Mouse (Mus musculus) thymus, postnatal 4 days (tissue): ENCODE data around the gene Dgke.

Experiments used
- DNase-seq: peaks from one replicate; pipeline ENCODE4 v3.0.0; 2021

The Dgke gene

DNA sequence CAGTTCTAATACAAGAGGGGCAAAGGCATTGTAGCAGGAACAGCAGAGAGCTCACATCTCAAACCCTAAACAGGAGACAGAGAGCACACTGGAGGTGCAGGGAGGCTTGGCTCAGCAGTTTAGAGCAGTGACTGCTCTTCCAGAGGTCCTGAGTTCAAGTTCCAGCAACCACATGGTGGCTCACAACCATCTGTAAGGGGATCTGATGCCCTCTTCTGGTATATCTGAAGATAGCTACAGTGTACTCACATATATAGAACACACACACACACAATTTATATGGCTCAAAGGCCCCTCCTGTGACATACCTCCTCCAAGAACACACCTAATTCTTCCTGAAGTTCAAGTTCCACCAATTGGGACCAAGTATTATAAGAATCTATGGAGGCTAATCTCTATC is 32.1 kb downstream of the Dgke start:
- no peak for DNase-seq

DNA sequence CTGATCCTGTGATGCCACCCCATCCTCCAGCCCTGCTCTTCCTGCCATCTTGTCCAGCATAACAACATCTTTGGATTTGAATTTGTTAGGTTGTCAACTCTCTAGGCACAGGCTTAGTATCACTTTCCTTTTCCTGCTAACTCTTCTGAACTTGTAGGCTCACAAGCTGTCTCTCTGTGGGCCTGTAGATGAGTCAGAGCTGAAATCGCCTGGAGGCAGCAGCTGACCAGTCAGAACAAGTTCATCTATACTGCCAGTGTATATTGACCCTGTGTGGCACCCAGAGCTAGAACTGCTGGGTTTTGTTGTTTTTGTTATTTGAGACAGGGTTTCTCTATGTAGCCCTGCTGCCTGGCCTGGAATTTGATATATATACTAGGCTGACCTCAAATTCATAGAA is 35.5 kb downstream of the Dgke start:
- DNase-seq: no peak

DNA sequence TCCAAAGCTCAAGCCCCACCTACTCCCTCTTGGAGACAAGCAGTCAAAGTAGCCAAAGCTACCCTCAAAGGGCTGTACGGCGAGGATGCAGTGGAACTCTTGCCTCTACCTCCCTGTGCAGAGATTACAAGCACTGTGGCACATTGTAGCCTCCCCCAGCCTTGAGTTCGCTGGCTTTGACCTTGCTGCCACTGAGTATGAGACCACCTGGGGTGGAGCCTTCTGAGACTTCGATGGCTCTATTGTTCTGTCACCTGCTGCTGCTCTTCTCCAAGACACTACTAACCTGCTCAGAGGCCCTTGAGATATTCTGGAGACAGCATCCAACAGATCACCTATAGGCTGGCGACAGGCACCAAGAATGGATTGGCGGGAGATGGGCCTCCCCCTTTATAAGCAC is 36.1 kb downstream of the Dgke start:
- DNase-seq: no peak

DNA sequence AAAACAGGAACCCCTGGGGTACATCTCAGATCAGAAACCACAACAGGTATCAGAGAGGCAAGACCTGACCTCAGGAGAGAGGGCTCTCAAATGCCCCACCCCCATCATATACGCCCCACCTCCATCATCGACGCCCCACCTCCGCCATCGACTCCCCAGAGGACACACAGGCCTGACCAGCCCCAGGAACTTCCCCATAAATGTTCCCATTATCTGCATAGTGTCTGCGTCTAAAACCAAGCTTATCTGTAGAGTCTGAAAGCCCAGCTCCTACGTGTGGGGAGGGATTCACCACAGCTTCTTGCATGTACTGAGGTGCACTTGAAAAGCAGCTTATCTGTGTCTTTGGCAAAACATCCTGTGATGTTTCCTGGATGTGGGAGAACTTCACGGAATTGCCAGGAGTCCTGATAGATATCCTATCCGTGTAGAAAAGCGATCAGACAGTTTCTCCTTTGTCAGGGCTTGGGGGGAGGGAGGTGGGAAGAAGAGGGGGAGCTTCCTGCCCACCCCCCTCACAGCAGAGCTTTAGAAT is 37.7 kb downstream of the Dgke start:
- DNase-seq: peak; percentile 35

DNA sequence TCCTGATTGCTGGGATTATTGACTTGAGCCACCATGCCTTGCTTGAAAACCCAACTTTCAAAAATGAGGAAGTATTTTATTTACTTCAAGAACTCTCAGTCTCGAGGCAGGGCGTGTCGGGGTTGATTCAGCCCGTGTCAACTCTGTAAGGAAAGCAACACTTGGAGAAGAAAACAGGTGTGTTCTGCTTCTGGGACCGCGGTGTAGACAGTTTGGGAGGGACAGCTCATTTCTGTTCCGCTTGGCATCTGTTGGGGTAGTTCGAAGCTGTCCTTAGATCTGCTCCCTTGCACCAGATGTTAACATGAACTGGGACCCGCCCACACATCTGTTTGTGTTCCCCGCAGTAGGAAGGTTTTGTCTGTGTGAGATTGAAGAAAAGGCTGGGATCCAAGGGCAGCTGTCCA is 38.7 kb downstream of the Dgke start:
- DNase-seq: peak; percentile 49

DNA sequence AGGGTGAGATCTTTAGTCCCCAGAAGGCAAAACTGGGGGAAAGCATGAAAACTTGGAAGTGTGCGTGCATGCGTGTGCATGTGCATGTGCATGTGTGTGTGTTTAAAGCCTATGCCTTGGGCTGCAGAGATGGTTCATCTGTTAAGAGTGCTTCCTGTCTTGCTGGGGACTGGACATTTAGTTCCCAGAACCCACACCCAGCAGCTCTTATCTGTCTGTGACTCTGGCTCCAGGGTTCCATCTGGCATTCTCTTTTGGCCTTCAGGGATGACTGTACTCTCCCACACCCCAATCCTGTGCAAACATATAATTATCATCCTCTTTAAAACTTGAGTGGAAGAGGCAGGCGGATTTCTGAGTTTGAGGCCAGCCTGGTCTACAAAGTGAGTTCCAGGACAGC is 40.5 kb downstream of the Dgke start:
- no peak for DNase-seq

DNA sequence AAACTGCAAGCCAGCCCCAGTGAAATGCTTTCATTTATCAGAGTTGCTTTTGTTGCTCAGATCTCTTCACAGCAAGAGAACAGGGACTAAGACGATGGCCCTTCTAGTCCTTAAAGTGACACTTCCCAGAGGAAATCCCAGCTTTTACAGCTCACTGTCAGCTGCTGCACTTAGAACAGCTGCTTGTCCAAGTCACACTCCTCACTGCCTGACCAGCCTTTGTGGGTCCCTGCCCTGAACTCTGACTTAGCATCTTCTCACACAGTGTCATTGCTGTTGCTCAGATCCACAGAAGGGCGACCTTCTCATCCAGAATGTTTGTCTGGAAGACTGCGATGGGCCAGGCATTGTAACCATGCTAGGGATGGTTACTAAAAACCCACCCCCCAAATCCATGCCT is 41.0 kb downstream of the Dgke start:
- no peak for DNase-seq

DNA sequence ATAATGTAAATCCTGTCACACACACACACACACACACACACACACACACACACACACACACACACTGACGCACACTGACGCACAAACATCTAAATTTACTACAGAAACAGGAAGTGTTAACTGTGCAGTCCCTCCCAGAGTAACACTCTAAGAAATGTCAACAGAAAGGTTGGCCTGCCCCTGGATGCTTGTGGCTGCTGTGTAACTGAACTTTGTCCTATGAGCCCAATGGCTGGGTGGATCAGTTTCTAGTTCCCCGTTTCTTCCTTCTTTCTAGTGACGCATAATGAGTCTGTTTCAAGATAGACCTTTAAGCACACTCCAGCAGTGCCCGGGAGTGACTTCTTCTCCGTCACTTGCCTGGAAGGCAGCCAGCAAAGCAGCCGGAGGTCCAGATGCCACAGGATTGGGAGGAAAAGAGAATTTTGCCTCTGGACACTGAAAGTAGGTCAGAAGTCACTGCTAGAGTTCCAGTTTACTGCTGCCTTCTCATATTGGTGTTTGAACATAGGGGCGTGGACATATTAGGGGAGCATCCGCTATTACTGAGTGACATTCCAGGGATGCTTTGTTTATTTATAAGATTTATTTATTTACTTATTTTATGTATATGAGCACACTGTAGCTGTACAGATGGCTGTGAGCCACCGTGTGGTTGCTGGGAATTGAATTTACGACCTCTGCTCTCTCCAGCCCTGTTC is 42.3 kb downstream of the Dgke start:
- DNase-seq: peak; percentile 64

DNA sequence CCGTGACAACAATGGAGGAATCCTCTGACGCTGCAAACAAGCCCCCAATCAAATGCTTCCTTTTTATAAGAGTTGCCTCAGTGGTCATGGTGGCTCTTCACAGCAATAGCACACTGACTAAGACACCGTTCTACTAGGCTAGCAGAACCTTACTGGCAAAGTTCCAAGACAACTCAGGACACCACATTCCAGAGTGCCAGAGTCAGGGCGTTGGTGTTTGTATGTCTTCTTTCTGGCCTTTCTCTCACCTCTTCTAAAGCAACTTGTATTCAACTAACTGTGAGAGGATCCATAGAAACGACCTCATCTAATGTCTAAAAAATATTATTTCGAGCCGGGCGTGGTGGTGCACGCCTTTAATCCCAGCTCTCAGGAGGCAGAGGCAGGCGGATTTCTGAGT is 43.2 kb downstream of the Dgke start:
- DNase-seq: no peak

DNA sequence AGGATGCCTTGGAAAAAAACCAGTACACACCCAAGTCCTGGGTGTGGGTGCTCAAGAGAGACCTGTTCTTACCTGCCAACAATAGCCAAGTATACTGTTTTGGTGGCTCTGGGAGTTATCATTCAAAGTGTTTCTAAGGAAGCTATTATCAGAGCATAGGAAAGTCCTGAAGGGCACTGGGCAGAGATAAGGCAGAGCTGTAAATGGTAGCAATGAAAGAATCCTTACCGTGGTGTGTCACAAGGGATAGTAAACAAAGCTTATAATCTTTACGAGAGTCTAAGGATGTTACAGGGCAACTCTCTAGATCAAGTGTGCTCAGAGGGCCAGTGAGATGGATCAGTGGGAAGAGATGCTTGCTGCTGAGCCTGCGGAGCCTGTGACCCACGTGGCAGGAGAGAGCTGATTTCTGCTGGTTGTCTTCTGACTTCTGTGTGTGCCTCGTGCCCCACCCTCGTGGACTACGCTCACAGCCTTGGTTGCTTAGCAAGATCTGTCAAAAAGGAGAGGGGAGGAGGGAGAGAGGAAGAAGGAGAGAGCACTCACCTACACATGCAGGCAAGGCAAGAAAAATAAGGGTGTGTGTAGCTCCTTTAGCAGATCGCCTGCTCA is 44.4 kb downstream of the Dgke start:
- no peak for DNase-seq

DNA sequence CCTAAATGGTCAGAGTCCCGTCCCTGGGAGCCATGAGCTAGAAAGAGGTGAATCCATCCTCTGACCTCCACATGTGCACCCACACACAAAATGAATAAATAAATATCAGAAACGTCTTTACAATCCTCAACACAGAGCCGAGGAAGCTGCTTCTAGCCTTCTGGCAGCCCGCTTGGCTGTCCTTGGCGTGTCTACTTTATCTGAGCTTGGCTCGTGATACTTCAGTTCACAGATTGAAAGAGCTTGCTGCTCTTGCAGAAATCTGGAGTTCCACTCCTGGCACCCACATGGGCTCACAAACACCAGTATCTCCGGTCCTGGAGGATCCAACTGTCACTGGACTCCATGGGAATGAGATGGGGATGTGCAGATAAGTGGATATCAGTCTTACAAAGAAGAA is 45.0 kb downstream of the Dgke start:
- DNase-seq: no peak

DNA sequence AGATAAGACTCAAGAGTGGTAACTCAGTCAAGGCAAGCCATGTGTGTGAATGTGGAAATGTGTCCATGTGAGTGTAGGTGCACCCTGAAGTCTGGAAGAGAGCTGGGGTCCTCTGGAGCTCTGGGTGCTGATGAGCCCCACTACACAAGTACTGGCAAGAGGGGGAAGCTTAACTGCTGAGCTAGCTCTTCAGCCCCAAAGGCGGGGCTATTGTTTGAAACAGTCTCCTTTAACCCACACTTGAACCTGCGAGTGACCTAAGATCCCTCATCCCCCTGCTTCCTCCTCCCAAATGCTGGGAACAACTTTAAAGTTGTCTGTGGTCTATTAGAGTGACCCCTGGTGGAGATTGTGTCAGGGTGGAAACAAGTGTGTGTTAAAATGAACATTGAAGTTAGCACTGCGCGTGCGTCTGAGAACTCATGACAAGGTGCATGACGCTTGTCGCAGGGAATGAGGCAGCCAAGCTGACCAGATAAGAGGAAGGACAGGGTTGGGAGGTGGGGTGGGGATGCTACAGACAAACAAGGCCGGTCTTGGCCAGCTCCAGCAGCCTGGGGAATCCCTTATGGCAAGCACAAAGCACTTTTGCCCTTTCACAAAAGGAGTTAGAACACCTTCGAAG is 45.9 kb downstream of the Dgke start:
- DNase-seq: no peak

DNA sequence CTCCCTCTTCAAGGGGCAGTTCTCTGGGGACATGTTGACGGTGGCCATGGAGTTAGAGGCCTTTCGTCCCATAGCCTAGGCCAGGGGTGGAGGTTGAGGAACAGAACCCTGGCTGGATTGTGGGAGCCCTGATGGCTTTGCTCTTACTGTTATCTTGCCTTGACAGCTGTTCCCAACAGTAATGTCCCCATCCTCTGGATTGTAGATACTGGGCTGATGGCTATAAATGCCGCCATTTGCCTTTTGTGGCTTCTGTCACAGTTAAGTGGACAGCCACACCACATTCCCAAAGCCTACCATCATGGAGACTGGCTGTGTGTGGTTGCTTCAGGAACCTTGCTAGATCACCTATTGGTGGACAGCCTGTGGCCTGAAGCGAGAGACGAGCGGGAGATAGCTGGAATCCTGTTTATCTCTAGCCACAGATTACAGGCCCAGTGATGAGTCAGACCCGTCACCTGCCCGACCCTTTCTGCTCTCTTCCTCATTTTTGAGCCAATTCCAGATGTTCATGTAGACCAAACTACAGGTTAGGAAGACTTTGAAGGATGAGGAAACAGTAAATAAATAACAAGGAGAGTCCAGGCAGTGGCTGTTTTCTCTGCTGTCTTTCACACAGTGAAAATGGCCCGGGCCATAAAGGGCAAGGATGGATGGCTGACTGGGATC is 49.0 kb downstream of the Dgke start:
- DNase-seq: no peak

DNA sequence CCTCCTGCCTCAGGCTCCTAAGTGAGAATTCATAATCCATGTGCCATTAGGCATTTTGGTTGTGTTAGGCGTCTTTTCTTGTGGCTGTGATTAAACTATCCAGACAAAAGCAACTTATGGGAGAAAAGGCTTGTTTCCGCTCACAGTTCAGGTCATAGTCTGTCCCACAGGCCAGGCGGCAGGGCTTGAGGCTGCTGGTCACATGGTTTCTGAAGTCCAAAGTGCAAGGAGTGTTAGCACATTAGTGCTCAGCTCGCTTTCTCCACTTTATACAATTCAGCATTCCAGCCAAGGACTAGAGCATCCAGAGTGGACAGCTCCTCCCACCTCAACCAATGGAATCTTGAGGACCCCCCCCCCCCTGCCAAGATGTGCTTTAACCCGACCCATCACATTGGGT is 54.4 kb downstream of the Dgke start:
- DNase-seq: no peak

DNA sequence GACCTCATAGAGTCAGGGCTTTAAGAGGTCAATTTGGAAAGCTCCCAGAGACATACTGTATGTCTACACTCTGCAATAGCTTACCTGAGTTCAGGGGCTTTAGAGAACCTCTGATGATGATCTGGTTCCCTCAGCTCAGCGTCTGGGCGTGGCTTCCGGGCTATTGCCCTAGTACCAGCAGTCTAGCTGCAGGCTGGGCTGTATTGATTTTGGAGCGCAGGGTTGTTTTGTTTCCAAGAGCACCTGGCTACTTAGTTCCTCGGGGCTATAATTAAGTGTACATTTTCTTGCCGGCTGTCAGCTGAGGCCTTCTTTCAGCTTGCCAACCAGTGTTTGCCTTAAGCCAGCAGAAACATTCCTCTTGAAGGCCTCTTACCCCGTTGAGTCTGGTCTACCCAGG is 57.2 kb downstream of the Dgke start:
- no peak for DNase-seq

DNA sequence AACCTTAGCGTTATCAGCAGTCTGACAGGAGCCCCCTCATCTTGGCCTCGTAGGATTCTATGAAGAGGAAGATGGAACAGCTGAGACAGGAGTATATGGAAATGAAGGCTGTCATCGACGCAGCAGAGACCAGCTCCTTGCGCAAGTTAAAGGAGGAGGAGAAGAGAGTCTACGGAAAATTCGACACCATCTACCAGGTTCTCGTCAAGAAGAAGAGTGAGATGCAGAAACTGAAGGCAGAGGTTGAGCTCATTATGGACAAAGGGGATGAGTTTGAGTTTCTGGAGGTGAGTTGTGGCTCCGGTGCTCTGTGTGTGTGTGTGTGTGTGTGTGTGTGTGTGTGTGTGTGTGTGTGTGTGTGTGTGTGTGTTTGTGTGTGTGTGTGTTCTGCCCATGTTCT is 57.6 kb downstream of the Dgke start:
- no peak for DNase-seq

DNA sequence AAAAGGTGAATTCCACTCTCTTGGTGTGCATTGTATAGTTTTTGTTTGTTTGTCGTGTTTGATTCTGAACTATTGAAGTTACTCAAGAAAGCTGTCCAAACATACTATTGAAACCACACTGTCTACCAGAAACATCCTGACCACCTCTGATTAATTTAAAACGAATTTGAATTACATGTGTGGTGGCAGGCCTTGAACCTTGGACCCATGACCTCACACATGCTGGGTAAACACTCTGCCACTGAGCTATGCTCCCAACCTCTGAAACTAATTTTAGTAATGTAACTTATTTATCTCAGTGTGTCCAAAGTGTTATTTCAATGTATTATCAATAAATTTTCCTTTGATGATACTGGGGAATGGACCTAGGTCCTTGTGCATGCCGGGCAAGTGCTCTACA is 59.1 kb downstream of the Dgke start:
- no peak for DNase-seq

DNA sequence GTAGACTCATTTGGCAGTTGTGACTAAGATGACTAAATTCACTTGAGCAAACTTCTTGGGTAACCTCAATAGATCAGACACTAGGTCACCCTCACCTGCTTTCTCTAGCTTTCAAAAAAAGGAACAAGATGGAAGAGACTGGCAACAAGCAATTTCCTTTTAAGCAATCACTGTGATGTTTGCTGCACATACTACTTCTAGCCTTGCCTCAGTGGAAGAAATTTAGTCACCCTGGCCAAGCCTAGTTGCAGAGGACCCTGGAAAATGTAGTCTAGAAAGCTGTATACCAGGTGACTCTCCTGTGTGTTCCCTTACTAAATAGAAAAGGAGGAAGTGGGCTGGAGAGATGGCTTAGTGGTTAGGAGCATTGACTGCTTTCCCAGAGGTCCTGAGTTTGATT is 60.2 kb downstream of the Dgke start:
- DNase-seq: no peak

DNA sequence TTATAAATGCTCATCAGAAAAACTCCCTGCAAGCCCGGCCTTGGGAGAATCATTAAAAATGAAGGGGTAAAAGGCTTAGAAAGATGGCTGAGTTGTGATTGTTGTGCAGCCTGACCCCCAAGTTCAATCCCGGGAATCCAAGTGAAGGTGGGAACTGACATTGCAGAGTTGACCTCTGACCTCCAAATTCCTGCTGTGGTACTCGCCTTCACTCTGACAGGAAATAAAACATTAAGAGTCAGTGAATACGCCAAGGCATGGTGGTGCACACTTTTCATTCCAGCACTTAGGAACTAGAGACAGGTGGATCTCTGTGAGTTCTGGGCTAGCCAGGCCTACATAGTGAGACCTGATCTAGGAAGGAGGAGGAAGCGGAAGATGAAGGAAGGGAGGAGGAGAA is 61.2 kb downstream of the Dgke start:
- DNase-seq: no peak

DNA sequence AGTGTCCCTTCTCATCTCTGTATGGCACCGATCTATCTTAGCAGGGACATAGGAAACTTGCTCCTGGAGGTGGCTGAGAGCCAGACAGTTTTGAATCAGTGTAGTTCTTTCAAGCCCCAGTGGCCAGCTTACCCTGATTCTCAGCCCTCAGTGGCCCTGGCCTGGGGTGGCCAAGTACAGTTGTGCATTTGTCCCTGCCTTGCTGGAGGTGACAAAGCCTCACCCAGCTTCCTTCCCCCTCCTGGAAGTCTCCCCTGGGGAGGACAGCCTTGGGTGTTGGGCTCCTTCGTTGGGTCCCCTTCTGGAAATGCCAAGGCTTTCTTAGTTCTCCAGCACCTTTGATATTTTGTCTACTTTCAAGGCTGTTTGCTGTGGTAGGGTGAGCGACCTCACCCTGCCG is 62.9 kb downstream of the Dgke start:
- no peak for DNase-seq

DNA sequence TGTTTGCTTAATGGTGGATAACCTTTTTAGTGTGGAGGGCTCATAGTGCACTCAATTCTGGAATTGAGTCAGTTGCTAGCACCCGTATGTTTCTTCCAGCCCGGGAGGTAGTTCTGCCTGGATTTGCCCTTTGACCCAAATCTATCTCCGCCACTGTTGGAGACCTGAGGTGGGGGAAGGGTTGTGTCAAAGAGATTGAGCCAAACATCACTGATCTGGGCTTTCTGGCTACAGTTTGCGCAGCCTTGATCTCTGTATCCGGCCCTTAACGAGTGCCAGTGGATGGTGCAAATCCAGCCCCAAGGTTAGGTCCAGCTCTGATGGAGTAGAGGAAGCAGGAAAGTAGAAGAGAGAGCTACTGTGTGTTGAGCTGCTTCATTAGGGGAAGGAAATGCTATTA is 63.6 kb downstream of the Dgke start:
- no peak for DNase-seq

DNA sequence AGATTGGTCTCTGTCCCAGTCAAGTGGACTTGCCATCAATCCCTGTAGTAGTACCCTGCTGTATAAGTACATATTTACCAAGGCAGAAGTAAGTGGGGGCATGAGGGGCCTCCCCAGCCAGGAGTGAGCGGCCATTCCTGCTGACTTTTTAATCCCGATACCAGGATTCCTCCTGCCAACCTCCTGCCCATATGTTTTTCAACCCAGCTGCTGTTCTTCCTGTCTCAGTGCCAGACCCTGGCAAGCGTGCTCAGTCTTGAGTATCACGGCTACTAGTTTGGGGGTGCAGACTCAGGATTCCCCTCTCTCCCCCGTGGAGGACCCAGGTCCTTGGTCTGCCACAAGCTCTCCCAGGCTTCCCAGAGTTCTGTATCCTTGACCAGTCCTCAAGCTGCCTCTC is 64.0 kb downstream of the Dgke start:
- DNase-seq: no peak

DNA sequence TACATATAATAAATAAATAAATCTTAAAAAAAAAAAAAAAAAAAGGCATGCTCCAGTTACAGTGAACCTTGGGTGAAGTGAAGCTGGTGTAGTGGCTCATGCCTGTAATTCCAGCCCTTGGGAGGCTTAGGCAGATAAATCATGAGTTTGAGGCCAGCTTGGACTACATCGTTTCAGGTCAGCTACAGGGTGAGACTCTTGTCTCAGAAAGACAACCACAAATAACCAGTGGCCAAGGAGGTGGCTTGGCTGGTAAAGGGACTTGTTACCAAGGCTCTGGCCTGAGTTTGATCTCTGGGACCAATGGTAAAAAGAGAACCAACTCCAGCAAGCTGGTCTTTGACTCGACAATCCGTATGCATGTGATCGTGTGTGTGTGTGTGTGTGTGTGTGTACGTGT is 64.6 kb downstream of the Dgke start:
- DNase-seq: no peak

DNA sequence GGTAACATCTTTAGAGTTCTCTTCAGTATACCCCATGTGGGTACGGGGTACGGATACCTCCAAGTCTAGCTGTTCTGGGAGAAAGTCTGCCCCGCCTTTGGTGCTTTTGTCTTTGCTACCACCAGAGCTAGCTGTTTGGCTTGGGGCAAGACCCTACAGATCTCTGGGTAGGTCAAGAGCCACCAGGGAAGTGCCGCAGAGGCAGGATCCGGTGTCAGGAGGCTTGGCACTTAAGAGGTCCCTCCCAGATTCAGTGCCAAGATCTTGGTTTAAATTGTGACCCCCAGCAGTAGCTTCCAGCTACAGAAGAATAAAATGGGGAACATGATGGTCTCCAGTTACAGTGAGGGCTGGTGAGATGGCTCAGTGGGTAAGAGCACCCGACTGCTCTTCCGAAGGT is 65.1 kb downstream of the Dgke start:
- no peak for DNase-seq
